Mouse (Mus musculus) cerebellum, adult (tissue): ENCODE data around the gene Tmem53.

Experiments used
- ATAC-seq: cut with Nextera tagmentation; 2 replicates; pipeline ENCODE4 v1.9.2; 2017; ENCODE audit warnings: mild to moderate bottlenecking, moderate library complexity, mixed read lengths; ENCODE audit not compliant: insufficient number of reproducible peaks, low FRiP score, low TSS enrichment

Tmem53 gene

DNA sequence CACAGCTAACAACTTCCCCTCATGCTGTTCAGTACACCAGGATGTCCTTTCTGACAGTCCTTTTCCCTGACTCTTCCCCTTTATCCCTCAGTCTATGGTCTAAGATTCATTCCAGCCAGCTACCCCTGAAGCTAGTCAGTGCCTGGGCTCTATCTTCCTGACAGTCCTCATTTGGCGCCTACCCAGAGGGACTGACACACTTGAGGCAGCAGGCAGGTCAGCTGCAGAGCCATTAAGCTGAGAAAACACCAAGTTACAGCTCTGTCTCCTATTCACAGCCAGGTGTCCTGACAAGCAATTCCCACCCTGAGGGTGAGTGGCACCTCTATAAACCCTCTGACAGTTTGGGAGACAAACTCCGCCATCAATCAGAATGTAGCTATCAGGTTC, 27.5 kb downstream of the Tmem53 start:
- no peak for ATAC-seq

DNA sequence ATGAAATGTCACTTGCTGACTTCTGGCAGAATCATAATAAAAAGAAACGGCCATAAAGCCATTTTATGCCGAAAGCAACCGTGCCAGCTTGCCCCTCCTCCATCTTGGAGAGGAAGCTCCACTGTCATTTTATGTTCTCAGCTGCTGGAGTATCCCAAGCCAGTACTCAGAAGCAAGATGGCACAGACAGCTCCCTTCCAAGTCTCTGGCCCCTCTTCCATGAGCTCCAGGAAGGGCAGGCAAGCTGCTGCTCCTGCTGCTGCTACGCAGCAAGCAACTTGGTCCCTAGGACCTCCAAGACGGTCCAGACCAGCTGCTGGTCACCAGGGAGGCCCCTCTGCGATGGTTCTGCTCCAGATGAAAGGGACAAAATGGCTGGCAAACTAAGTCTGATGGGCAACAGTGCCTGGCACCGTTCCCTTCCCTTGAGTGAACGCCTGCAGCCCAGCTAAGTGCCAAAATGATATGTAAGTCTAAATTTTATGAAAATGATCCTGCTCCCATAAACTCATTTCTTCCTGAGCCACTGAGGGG, 28.7 kb downstream of the Tmem53 start:
- ATAC-seq = no peak

DNA sequence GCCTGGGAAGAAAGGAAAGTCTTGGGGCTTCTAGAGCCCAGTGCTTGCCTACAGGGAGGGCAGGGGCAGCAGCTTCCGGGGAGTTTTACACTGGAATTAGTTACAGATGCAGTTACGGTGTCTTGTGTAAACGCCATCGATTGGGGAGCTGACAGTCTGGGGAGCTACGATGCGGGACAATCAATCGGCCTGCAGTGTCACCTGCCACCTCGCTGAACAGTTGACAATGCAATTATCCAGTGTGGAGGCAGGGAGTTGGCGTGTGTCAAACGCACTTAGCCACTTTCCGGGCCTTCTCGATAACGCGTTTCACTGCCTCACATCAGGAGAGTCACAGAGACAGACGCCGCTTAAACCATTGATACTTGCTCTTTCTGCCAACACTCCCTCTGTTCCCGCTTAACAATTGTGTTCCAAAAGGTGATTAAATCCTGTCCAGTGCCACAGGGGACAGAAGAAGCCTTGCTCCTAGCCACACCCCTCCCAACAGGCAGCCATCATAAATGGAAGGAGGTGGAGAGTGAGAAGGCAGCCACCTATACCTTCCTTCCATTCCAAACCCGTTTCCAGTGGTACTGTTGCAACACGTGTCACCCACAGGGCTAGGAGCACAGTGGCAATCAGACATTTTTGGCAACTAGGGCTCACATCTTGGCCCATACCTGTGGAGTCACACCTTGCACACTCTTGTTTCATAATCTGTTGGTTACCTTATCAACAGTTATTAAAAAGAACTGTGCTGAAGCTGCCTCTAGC, 29.5 kb downstream of the Tmem53 start:
- no peak for ATAC-seq

DNA sequence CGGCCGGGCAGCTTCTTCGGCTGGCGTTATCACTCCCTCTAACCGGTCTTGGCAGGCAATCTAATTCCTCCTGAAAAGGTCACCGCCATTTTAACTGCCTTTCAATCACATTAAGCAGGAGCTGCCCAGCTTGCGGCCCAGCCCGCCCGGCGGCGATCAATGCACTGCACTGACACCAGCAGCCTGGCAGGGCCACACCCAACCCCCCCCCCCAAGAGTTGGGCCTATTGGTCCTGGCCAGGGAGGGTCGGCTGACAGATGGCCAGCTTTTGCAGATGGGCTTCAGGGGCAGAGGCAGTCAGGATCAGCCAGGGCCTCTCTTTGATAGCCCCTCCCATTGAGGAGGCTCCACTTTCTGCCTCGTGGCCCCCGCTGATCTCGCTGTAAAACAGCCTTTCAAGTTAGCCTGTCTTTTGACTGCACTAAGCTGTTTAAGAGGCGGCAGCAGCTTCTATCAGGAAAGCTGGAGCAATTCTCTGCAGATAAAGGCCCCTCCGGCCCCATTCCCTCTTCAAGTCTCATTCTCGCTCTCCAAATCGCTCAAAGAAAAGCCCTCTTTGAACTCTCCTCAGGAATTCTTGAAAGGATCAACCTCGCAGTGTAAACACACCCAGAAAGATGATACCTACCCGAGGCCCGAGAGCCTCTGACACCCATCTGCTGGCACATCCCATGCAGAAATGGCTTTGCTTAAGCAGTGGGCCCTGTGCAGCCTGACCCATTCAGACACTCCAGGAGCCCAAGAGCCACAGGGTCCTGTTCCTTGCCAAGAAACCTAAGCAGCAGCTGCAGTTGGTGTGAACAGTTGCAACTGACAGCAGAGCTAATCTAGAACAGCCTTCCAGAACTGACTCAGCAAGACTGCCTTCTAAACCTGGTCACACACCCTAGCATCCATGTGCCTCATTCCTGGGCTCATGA, 31.8 kb downstream of the Tmem53 start:
- no peak for ATAC-seq

DNA sequence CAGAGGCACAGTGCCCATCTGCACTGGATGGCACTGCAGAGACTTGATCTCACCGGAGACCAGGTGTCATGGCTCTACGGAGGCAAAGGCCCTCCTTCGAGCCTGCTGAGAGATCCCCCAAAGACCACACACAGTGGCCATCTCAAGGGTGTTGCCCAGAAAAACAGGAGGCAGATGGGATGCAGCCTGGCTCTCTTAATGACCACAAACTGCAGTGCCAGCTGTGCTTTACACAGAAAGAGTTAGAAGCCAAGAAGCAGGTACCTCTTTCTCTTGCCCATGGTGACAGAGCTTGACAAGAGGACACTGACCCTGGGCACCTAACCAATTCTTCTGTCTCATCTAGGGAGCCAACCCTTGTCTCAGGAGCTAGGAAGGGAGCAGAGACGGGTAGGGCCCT, 32.6 kb downstream of the Tmem53 start:
- no peak for ATAC-seq

DNA sequence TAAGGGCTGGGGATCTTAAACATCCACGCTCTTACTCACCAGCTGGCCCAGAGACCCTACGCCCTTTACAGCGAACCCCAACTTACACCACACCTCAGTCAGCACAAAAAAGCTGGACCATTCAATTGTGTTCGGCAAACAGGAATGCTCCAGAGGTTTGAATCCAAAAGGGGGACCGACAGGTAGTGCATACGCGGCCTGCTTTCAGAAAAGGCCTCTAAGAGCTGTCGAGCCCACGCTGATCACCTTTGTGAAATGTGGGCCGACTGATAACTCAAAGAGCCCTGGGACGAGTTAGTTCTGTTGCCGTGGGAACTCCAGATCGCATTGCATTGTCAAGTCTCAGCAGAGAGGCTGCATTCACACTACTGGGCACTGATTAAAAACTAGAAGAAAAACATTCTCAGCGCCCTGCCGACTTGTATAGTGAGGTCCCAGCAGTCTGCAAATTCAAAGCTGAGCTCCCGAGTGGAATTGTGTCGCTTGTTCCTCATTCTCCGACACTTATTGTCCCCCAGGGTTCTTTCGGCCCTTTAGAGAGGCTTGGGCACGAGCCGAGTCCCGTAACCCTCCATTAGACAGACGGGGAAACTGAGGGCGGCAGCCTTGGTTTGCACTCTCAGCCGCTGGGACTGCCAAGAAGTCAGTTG, 36.7 kb downstream of the Tmem53 start:
- ATAC-seq = no peak; the same call in 1 of the 2 replicates

DNA sequence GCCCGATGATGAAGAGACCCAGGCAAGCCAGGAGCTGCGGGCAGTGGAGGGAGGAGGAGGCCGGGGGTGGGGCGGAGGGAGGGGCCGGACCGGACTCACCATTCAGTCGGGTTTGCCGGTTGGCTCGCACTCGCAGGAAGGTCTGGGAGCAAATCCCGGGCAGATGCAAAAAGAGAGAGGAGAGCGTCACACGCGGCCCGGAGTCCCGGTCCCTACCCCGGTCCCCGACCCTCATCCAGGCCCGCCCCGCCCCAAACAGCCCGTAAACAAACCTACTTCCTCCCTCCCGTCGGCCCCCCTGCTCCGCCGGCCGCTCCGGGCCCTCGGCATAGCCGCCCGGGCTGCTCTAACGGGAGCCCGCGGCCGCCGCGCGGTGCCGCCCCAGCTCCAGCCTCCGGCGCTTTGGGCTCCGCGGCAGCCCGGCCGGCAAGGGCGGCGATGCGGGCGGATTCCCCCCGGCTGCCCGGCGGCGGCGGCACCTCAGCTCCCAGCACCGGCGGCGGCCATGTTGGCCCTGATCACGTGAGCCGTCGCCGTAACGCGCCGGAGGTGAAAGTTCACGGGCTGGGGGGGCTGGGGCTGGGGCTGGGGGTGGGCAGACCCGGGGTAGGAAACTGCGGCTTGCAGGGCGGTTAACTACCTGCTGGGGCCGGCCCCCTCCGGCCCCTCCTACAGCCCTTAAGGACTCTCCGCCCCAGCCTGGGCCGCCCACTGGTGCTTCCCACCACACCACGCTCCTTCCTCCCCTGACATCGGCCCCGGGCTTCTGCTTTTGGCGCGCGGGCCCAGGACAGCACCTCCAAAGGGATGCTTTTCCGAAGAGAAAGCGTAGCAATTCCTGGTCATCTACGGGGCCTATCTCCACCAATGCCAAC, 37.4 kb downstream of the Tmem53 start:
- peak; percentile 67 for ATAC-seq

DNA sequence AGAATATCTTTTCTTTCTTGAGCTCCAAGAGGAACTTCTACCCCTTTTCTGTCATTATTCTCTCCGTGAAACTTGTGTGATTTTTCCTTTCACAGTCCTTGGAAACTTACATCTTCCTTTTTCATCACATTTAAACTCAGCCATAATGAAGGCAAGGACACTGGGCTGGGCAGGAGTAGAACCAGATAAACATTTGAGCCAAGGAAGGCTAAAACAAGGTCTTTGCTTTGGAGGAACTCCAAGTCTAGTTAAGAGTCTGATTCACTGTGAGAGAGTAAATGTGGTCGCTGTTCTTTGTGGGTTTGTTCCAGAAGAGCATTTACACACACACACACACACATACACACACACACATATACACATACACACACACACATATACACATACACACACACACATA, 39.9 kb downstream of the Tmem53 start:
- no peak for ATAC-seq

DNA sequence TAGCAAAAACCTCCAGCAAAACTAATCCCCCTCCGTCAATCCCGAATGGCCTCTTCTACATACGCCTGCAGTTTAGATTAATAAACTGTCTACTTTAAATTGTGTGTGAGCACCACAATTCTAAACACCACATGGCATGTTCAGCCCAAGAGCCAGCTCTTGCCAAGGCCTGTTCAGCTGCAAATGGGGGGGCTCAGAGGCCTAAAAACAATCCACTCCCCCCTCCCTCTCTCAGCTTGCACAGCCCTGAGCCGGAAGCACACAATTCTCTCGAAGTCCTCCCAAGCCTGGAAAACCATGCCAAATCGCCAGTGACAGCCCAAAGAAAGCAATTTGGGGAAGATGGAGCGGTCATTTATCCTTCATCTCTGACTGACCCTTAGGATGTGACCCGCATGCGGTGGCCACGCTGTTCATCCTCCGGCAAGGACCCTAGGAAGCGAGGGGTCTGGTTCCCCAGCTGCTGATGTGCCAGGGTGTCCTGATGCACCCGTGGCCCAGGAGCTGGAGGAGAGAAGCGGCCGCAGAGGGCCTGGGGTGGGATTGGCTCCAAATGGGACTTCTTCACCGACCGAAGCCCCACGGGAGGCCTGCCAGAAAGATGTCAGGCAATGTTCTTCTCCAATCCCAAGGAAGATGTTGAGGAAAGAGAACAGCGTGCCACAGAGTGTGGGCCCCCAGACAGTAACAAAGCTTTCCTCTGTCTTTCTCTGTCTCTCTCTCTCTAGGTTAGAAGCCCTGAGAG, 45.3 kb downstream of the Tmem53 start:
- no peak for ATAC-seq

DNA sequence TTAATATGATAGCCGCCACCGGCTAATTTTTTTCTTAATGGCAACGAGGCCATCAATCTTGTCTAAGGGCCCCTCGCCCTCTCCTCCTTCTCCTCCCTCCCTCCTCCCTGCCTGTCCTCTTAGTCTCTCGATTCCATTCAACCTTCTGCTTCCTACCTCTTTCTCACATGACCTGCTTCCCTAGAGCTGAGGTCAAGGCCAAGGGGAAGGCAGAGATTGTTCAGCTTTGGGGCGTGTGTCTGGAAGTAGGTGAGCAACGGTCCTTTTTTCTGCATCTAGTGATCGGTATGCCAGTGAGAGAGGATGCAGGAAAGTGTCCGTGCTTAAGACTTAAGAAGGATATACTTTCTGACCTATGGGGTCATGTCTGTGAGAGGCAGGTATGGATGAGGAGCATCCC, 46.1 kb downstream of the Tmem53 start:
- ATAC-seq = no peak

DNA sequence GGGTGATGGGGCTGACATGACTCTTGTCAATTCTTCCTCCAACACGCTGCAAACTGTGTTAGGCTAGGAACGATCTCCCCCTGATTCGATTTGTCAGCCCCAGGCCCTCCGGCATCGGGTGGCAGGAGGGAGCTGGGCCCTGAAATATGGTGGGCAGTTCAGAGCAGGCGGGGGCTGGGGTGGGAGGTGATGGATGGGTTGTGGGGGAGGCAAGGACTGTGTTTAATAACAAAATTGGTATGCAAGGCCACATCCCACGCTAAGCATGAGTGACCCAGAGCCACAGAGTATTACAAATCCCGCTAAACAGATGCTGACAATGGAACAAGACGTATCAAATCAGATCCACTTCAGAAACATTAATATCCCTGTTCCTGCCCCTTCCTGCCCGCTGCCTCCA, 48.2 kb downstream of the Tmem53 start:
- no peak for ATAC-seq

DNA sequence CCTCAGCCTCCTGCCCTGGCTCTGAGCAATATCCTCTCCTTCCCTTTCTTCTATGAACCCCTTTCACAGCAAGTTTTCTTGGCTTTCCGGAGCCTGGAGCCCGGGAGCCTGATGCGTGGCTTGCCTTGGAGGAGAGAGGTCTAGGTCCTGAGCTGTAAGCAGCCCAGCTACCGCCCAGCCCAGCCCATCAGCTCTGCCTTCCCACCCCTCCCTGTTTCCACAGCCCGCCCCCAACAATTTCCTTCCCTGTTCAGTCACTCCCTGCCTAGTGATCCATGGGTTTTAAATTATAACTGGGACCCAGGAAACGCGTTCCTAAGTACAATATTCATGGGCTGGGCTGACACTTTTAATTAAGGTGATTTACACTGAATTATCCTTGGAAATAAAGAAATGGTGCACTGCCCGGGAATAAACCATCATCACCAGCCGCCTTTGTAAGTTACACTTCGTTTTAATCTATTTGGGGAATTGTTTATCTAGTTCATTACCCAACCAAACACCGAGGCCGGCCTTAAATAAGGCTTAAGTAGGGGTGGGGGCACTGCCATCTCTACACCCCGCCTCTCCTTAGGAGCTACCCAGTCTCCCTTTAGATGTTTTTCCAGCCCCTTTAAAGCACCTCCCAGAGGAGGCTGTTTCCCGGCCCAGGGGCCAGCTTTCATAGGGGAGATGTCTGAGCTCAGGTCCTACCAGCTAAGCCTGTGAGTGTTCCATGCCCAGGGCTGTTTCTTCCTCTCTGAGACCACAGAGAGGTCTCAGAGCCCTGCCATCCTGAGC, 50.5 kb downstream of the Tmem53 start:
- no peak for ATAC-seq

DNA sequence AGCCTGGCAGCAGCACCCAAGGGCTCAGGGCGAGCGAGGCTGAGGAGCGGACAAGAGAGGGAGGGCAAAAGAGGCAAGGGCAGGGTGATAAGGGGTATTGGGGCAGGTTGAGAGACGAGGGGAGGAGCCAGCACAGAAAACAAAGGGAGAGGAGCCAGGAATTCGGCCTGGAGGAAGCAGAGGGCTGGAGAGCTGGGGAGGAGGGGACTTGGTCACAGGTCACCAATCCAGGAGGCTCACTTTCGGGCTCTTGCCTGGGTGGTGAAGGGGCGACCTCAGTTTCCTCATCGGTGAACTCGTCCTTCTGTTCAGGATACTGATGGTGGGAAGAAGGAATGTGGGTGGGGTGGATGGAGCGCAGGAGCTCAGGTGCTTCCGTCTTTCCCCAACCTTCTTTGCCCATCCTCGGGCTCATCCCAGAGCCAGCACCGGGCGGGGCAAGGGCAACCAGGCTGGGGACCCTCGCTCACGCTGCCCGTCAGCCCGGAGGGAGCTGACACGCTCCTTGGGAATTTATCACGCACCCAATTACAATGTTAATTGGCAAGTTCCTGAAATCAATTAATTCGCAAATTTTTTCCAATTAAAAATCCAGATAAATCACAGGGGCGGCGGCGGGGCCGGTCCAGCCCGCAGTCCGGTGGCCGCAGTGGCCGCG, 52.0 kb downstream of the Tmem53 start:
- ATAC-seq = no peak

DNA sequence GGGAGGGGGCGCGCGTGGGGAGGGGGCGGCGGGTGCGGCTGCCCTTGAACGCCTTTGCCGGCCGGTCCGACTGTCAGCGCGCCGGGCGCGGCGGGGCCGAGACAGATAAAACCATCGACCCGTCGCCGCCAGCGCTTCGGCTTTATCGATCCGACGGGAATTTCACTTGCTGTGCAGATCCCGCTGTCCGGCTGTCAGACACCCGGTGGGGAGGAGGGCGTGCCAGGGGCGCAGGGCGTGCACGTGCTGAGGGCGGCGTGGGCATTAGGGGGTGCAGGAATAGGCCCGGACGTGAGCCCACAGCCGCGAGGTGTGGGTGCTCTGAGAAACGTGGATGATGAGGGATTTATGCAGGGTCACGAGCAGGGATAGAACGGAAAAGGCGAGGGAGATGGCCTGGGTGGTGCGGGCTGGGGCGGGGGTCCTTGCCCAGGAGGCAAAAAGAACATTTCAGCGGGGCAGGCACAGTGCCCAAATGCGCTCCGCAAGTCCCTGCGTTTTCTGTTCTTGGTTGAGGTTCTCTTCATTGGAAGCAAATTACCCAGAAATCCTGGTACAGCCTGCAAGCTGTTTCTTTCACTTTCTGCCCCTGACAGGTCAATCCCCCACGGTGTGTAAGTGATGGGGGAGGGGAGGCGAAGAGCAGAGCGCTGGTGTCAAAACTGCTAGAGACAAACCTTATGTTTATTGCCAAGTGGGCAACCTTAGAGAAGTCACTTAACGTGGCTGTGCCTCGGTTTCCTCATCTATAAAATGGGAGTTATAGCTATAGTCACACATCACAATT, 52.7 kb downstream of the Tmem53 start:
- no peak for ATAC-seq

DNA sequence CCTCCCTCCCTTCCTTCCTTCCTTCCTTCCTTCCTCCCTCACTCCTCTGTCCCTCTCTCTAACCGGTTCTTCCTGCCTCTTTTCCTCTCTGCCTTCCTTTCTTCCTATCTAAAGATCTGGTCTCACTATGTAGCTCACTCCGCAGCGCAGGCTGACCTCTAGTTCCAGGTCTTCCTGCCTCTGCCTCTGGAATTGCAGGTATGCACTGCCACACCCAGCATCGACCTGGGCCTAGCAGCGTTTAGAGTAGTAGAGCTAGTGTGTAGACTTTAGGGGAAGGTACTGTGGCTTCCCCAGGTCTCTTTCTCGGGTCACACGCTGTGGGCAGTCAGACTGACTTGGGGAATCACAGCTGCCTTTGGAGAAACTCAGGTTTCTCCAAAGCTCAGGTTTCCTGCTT, 53.7 kb downstream of the Tmem53 start:
- no peak for ATAC-seq

DNA sequence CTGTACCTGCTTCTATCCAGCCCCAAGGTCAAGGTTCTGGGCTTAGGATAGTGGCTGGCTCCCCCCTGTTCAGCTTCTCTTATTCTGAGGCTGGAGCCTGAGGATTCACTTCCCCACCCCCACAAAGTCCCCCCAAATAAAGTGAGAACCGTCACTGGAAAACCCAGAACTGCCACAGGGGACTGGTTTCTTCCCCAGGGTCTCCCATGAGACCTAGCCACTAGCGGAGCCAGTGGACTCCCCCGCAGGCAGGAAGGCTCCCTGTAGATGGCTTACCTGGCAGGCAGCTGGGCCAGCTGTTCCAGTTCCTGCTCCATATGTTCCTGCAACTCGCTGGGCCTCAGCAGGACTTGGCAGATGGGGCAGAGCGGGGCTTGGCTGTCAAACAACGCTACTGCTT, 55.5 kb downstream of the Tmem53 start:
- no peak for ATAC-seq

DNA sequence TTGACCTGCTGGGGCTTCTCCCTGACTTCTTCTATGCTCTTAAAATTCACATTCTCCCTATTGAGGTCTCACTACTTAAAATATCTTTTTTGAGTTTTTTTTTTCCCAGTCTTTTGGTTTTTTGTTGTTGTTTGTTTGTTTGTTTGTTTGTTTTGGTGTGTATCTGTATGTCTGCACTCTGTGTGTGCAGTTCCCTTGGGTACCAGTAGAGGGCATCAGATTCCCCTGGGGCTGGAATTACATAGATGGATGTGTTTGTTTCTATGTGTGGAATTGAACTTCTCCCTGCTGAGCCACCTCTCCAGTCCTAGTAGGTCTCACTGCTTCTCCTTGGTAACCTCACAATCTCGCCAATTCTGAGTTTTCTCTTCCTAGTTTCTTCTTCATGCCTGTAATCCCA, 57.7 kb downstream of the Tmem53 start:
- ATAC-seq = no peak
